Mouse (Mus musculus): ENCODE results near the gene Hist1h2ap. TPM values are rescaled to one million over a fixed set of nuclear protein-coding genes. Genes with fewer than 3 reads are reported as not detected.
A peak's percentile ranks its signal among the peaks of the same experiment; 100 is the strongest.
"Not testable (repeated sequence)": the region's sequence is repeated elsewhere in the genome, so short reads cannot be mapped to it uniquely, and the experiment has no call there.

Gene Hist1h2ap
- polyA plus RNA-seq, 1 experiment from 2014 or later: 1,778 TPM

- Histone ChIP-seq H3K36me3 (ENCODE audit: control insufficient read depth, insufficient read depth) (no peaks in the 10 kb centered on the region), H3K27me3 (ENCODE audit: control insufficient read depth, insufficient read depth, low read length) (no peaks in the 10 kb centered on the region), H3K9ac (ENCODE audit: low read length) (no peak overlapping the region), H3K4me3 (ENCODE audit: low read length) (no peak overlapping the region), H3K27ac (ENCODE audit: low read length) (peak overlapping the region; percentile 87), H3K4me1 (ENCODE audit: control insufficient read depth, insufficient read depth, low read length) (peaks cover 9% of the 10 kb centered on the region), H3K4me2 (ENCODE audit: low read depth, low read length) (peak overlapping the region; percentile 19; the same call in 1 of the 2 replicates), H3K9me3 (replicated peaks; ENCODE audit: control insufficient read depth, low read length) (no peaks in the 10 kb centered on the region)
- peak; percentile 82 for ATAC-seq (replicated peaks; ENCODE audit: extremely low read depth, insufficient read depth, low FRiP score)
- WGBS: 28% methylated on average over 3 of the region's 3 CpGs
These were observed 19.1 kb upstream of the Hist1h2ap start for GRCm38 (mm10) chr13:21852215-21852945.

GRCm38 (mm10) chr13:21850696-21851095, 17.4 kb upstream of the Hist1h2ap start:
- not testable (repeated sequence) for H3K27ac ChIP-seq (ENCODE audit: low read length); ATAC-seq (replicated peaks; ENCODE audit: extremely low read depth, insufficient read depth, low FRiP score); H3K9ac ChIP-seq (ENCODE audit: low read length); H3K36me3 ChIP-seq (ENCODE audit: control insufficient read depth, insufficient read depth); H3K4me3 ChIP-seq (ENCODE audit: low read length); H3K27me3 ChIP-seq (ENCODE audit: control insufficient read depth, insufficient read depth, low read length); H3K4me2 ChIP-seq (ENCODE audit: low read depth, low read length); H3K9me3 ChIP-seq (replicated peaks; ENCODE audit: control insufficient read depth, low read length); H3K4me1 ChIP-seq (ENCODE audit: control insufficient read depth, insufficient read depth, low read length)
- WGBS: 28% methylated on average over 1 of the region's 1 CpGs

GRCm38 (mm10) chr13:21847883-21848282, 14.6 kb upstream of the Hist1h2ap start:
- Histone ChIP-seq H3K27me3 (ENCODE audit: control insufficient read depth, insufficient read depth, low read length) (no peaks in the 10 kb centered on the region), H3K4me1 (ENCODE audit: control insufficient read depth, insufficient read depth, low read length) (peaks cover 9% of the 10 kb centered on the region), H3K9ac (ENCODE audit: low read length) (no peak overlapping the region), H3K27ac (ENCODE audit: low read length) (no peak overlapping the region), H3K36me3 (ENCODE audit: control insufficient read depth, insufficient read depth) (no peaks in the 10 kb centered on the region), H3K4me2 (ENCODE audit: low read depth, low read length) (no peak overlapping the region), H3K9me3 (replicated peaks; ENCODE audit: control insufficient read depth, low read length) (no peaks in the 10 kb centered on the region), H3K4me3 (ENCODE audit: low read length) (no peak overlapping the region)
- 35% methylated on average over 8 of the region's 8 CpGs for WGBS
- no peak for ATAC-seq (replicated peaks; ENCODE audit: extremely low read depth, insufficient read depth, low FRiP score)

GRCm38 (mm10) chr13:21846356-21846755, 13.0 kb upstream of the Hist1h2ap start:
- H3K36me3 ChIP-seq (ENCODE audit: control insufficient read depth, insufficient read depth); H3K9ac ChIP-seq (ENCODE audit: low read length); H3K9me3 ChIP-seq (replicated peaks; ENCODE audit: control insufficient read depth, low read length); H3K4me1 ChIP-seq (ENCODE audit: control insufficient read depth, insufficient read depth, low read length); H3K4me2 ChIP-seq (ENCODE audit: low read depth, low read length); H3K27me3 ChIP-seq (ENCODE audit: control insufficient read depth, insufficient read depth, low read length); H3K4me3 ChIP-seq (ENCODE audit: low read length); H3K27ac ChIP-seq (ENCODE audit: low read length): not testable (repeated sequence)
- 0 out of 2 replicates have a peak, but pooled peaks have one; percentile 23 for ATAC-seq (replicated peaks; ENCODE audit: extremely low read depth, insufficient read depth, low FRiP score)

GRCm38 (mm10) chr13:21840508-21840907, 7.2 kb upstream of the Hist1h2ap start:
- not testable (repeated sequence) for H3K9ac ChIP-seq (ENCODE audit: low read length)
- ATAC-seq (replicated peaks; ENCODE audit: extremely low read depth, insufficient read depth, low FRiP score): peak; percentile 79

GRCm38 (mm10) chr13:21831418-21832394, 1.6 kb downstream of the Hist1h2ap start, which contains the start of gene Hist1h4n:
Hist1h4n (minus strand) TSS chr13:21832196.
- peak within 1 kb of the TSS; percentile 36; the same call in 1 of the 2 replicates for H3K4me2 ChIP-seq (ENCODE audit: low read depth, low read length)
- H3K4me1 ChIP-seq (ENCODE audit: control insufficient read depth, insufficient read depth, low read length); H3K9me3 ChIP-seq (replicated peaks; ENCODE audit: control insufficient read depth, low read length); H3K9ac ChIP-seq (ENCODE audit: low read length); H3K27me3 ChIP-seq (ENCODE audit: control insufficient read depth, insufficient read depth, low read length); H3K36me3 ChIP-seq (ENCODE audit: control insufficient read depth, insufficient read depth); H3K27ac ChIP-seq (ENCODE audit: low read length): not testable (repeated sequence)
- ATAC-seq (replicated peaks; ENCODE audit: extremely low read depth, insufficient read depth, low FRiP score): peak; percentile 80
- WGBS: under 1% methylated on average over 25 of the region's 58 CpGs
- 0 out of 2 replicates have a peak within 1 kb of the TSS, but pooled peaks have one; percentile 21 for H3K4me3 ChIP-seq (ENCODE audit: low read length)

More at GRCm38 (mm10) chr13:21840508-21840907, 7.2 kb upstream of the Hist1h2ap start:
- H3K4me2 ChIP-seq (ENCODE audit: low read depth, low read length); H3K4me1 ChIP-seq (ENCODE audit: control insufficient read depth, insufficient read depth, low read length); H3K27ac ChIP-seq (ENCODE audit: low read length); H3K4me3 ChIP-seq (ENCODE audit: low read length); H3K27me3 ChIP-seq (ENCODE audit: control insufficient read depth, insufficient read depth, low read length); H3K36me3 ChIP-seq (ENCODE audit: control insufficient read depth, insufficient read depth); H3K9me3 ChIP-seq (replicated peaks; ENCODE audit: control insufficient read depth, low read length): not testable (repeated sequence)
- no CpG with 5 or more reads among the region's 4 CpGs for WGBS

- Histone ChIP-seq H3K9ac (ENCODE audit: low read length) (no peak overlapping the region), H3K4me1 (ENCODE audit: control insufficient read depth, insufficient read depth, low read length) (no peaks in the 10 kb centered on the region), H3K9me3 (replicated peaks; ENCODE audit: control insufficient read depth, low read length) (no peaks in the 10 kb centered on the region), H3K36me3 (ENCODE audit: control insufficient read depth, insufficient read depth) (no peaks in the 10 kb centered on the region), H3K27ac (ENCODE audit: low read length) (no peak overlapping the region), H3K4me2 (ENCODE audit: low read depth, low read length) (no peak overlapping the region), H3K4me3 (ENCODE audit: low read length) (no peak overlapping the region), H3K27me3 (ENCODE audit: control insufficient read depth, insufficient read depth, low read length) (no peaks in the 10 kb centered on the region)
- 86% methylated on average over 10 of the region's 10 CpGs for WGBS
- ATAC-seq (replicated peaks; ENCODE audit: extremely low read depth, insufficient read depth, low FRiP score): no peak
These were observed 3.0 kb downstream of the Hist1h2ap start for GRCm38 (mm10) chr13:21830344-21830743.

- Histone ChIP-seq H3K4me3 (ENCODE audit: low read length) (no peak overlapping the region), H3K4me2 (ENCODE audit: low read depth, low read length) (no peak overlapping the region), H3K36me3 (ENCODE audit: control insufficient read depth, insufficient read depth) (no peaks in the 10 kb centered on the region), H3K4me1 (ENCODE audit: control insufficient read depth, insufficient read depth, low read length) (no peaks in the 10 kb centered on the region), H3K9ac (ENCODE audit: low read length) (no peak overlapping the region), H3K9me3 (replicated peaks; ENCODE audit: control insufficient read depth, low read length) (no peaks in the 10 kb centered on the region), H3K27ac (ENCODE audit: low read length) (no peak overlapping the region), H3K27me3 (ENCODE audit: control insufficient read depth, insufficient read depth, low read length) (no peaks in the 10 kb centered on the region)
- ATAC-seq (replicated peaks; ENCODE audit: extremely low read depth, insufficient read depth, low FRiP score): no peak
- 76% methylated on average over 3 of the region's 3 CpGs for WGBS
These were observed 4.8 kb downstream of the Hist1h2ap start for GRCm38 (mm10) chr13:21828511-21828910.
